ENCODE assay signal across 8 mouse cellular contexts in the genomic region with DNA sequence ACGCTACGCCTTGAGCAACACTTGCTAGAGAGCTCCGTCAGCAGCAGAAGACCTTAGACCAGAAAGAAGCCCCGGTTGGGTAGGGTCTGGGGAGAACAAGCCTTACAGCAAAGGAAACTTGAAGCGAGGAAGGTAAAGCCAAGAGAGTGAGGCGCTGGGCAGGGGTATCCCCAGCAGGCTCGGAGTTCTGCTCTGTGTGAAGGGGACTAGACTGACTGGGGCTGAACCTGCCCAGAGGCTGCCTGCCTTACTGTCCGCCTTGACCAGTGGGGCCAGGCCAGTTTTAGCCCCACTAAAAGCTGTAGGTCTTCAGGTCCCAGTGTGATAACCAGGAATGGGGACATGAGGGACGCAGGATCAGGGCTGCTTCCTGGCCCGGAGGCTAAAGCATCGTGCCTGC. TPM values are rescaled to one million over a fixed set of nuclear protein-coding genes. Genes with fewer than 3 reads are reported as not detected.
DNase-seq lines count a peak whose midpoint lies in the region; ATAC-seq and TF ChIP-seq lines count a peak whose summit lies in the region.

A gene (plus strand): TSS at position 69 of the 400 bp plus-strand sequence.

- peaks cover 14% of the 10 kb centered on the region for H3K4me1 ChIP-seq in lung, adult 2 months (ENCODE audit: control insufficient read depth, insufficient read depth, low read length)
- 0 out of 2 replicates have a peak, but pooled peaks cover 11% of the 10 kb centered on the region for H3K4me1 ChIP-seq in intestine, postnatal 0 days (replicated peaks; ENCODE audit: control insufficient read depth, insufficient read depth, low read length)
- H3K4me1 ChIP-seq in neural tube, embryonic 11.5 days (ENCODE audit: control insufficient read depth, insufficient read depth, low read length): peaks cover 33% of the 10 kb centered on the region

- 0 out of 2 replicates have a peak within 1 kb of the TSS, but pooled peaks have one; percentile 62 for H3K9ac ChIP-seq in intestine, postnatal 0 days (ENCODE audit: low read depth, low read length)
- H3K9ac ChIP-seq in neural tube, embryonic 11.5 days (ENCODE audit: low read length): peak within 1 kb of the TSS; percentile 35

- TF ChIP-seq POLR2A in lung, adult 2 months (IDR thresholded peaks at IDR 0.05; ENCODE audit: borderline replicate concordance, extremely low read depth, low read depth, low read length): no peak

- no peak for TF ChIP-seq CTCF in lung, adult 2 months (IDR thresholded peaks at IDR 0.05; ENCODE audit: insufficient read depth, low read length)
- no peak for TF ChIP-seq CTCF in intestine, postnatal 0 days (IDR thresholded peaks at IDR 0.05; ENCODE audit: low read depth)

- H3K4me2 ChIP-seq in intestine, postnatal 0 days (replicated peaks; ENCODE audit: low read depth): peak within 1 kb of the TSS; percentile 96
- peak within 1 kb of the TSS; percentile 86 for H3K4me2 ChIP-seq in neural tube, embryonic 11.5 days (ENCODE audit: low read depth)

- H3K36me3 ChIP-seq in intestine, postnatal 0 days (ENCODE audit: control insufficient read depth, insufficient read depth): peaks cover 12% of the 10 kb centered on the region; the same call in 1 of the 2 replicates
- H3K36me3 ChIP-seq in neural tube, embryonic 11.5 days (ENCODE audit: control insufficient read depth, insufficient read depth, low read length): no peaks in the 10 kb centered on the region; the same call in 1 of the 2 replicates

- ATAC-seq in intestine, postnatal 0 days: no peak
- ATAC-seq in neural tube, embryonic 11.5 days (ENCODE audit: insufficient read depth, low FRiP score, low TSS enrichment): no peak

- intact Hi-C loops in gastrocnemius, postnatal 36 days (cut with DNase I): no loop called here

- 47% methylated on average over 11 of the region's 11 CpGs for WGBS in lung, adult 2 months
- 46% methylated on average over 11 of the region's 11 CpGs for WGBS in intestine, postnatal 0 days
- WGBS in neural tube, embryonic 11.5 days: 27% methylated on average over 11 of the region's 11 CpGs

- no peak for DNase-seq in lung, adult 2 months
- DNase-seq in lung, postnatal 10 days: no peak
- no peak for DNase-seq in adrenal gland, postnatal 4 days (ENCODE audit: low spot score in 2 of 2)
- no peak for DNase-seq in gastrocnemius, postnatal 36 days
- no peak for DNase-seq in neural tube, embryonic 11.5 days (ENCODE audit: low spot score)
- no peak for DNase-seq in layer of hippocampus, postnatal 36 days
- no peak for DNase-seq in cerebellum, postnatal 4 days (ENCODE audit: low spot score in 2 of 2)

- peak within 1 kb of the TSS; percentile 53 for H3K4me3 ChIP-seq in lung, adult 2 months (replicated peaks; ENCODE audit: extremely low read depth, low read depth, low read length)
- peak within 1 kb of the TSS; percentile 34 for H3K4me3 ChIP-seq in intestine, postnatal 0 days (ENCODE audit: low read depth, low read length)
- peak within 1 kb of the TSS; percentile 85 for H3K4me3 ChIP-seq in neural tube, embryonic 11.5 days (ENCODE audit: low read depth, low read length)

- H3K27ac ChIP-seq in intestine, postnatal 0 days (ENCODE audit: low read depth, low read length): no peak within 1 kb of the TSS
- H3K27ac ChIP-seq in neural tube, embryonic 11.5 days (ENCODE audit: low read depth, low read length): no peak within 1 kb of the TSS

- no peaks in the 10 kb centered on the region for H3K9me3 ChIP-seq in intestine, postnatal 0 days (ENCODE audit: control insufficient read depth)
- no peaks in the 10 kb centered on the region for H3K9me3 ChIP-seq in neural tube, embryonic 11.5 days (ENCODE audit: control insufficient read depth, low read length)

- H3K27me3 ChIP-seq in intestine, postnatal 0 days (replicated peaks; ENCODE audit: control insufficient read depth, insufficient read depth, low read length): no peaks in the 10 kb centered on the region
- H3K27me3 ChIP-seq in neural tube, embryonic 11.5 days (ENCODE audit: control insufficient read depth, insufficient read depth, low read length): peaks cover 8% of the 10 kb centered on the region

RNA-seq across cellular contexts. Expression of the gene that starts here (rescaled TPM):
- 89.5 and 92.5 TPM in 2 replicates for polyA plus RNA-seq in lung, adult 2 months (2012; rRNA removed)
- 10 to 100 TPM; 28.4 to 31.7 TPM for total RNA-seq in adrenal gland, postnatal 4 days (2021)
- 100 to 1,000 TPM; 180 to 220 TPM for total RNA-seq in gastrocnemius, postnatal 36 days (2021)
- polyA plus RNA-seq in intestine, postnatal 0 days (2015; fragmentation: Nextera tagmentation; extraction: Ambion mirVana): 39.0 and 39.8 TPM in 2 replicates
- 73.6 and 74.2 TPM in 2 replicates for polyA plus RNA-seq in neural tube, embryonic 11.5 days (2014; fragmentation: Nextera tagmentation; extraction: Ambion mirVana)
- total RNA-seq in layer of hippocampus, postnatal 36 days (2021): 1 to 10 TPM; 3.8 to 4.6 TPM

Comparison
In these comparisons a context has a peak if more than half of its experiments do, and no peak if none do; other contexts are left out.
1. RNA of the gene that starts here (total RNA-seq): 180 to 220 TPM in gastrocnemius, postnatal 36 days; 28.4 to 31.7 TPM in adrenal gland, postnatal 4 days and 3.8 to 4.6 TPM in layer of hippocampus, postnatal 36 days; every median in the first group is over 4 times any median in the second.
2. H3K4me3 ChIP-seq: peak in every context shown above with its lines; median percentile 85 in neural tube, embryonic 11.5 days; 53 in lung, adult 2 months; 34 in intestine, postnatal 0 days.